Mouse (Mus musculus): Measurements from ENCODE around the gene Nav1. TPM values are rescaled to one million over a fixed set of nuclear protein-coding genes. Genes with fewer than 3 reads are reported as not detected.

The Nav1 gene
- polyA plus RNA-seq, 1 experiment from 2014 or later: 11.0 TPM

DNA sequence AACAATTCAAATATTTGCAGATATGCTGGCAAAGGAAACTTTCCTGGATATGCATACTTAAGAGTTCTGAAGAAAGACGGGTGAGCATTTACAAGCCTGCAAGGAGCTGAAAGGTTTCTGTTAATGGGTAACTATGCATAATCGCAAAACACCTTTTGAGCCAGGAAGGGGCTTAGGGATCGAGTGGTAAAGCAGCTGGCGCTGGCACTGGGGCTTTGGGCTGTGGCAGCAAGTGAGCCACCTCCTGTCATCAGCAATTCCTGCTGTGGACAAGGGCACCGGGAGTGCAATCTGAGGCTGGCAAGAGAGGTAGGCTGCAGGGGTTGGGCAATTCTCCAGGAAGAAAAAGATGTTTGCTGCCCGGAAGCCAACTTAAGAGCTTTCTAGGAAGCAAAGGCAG, 49.1 kb downstream of the Nav1 start:
- 47% methylated on average over 6 of the region's 6 CpGs for WGBS
- Histone ChIP-seq H3K27ac (no peak overlapping the region), H3K4me1 (peaks cover 32% of the 10 kb centered on the region), H3K4me3 (replicated peaks) (no peak overlapping the region), H3K27me3 (replicated peaks) (no peaks in the 10 kb centered on the region), H3K4me2 (peak overlapping the region; percentile 27; the same call in 1 of the 2 replicates), H3K9ac (no peak overlapping the region), H3K9me3 (no peaks in the 10 kb centered on the region), H3K36me3 (no peaks in the 10 kb centered on the region; the same call in 1 of the 2 replicates)
- ATAC-seq (ENCODE audit: insufficient read depth, low FRiP score, low read depth): no peak

GRCm38 (mm10) chr1:135555885-135556284, 51.2 kb downstream of the Nav1 start:
- H3K4me3 ChIP-seq (replicated peaks): no peak overlapping the region
- peaks cover 19% of the 10 kb centered on the region for H3K4me1 ChIP-seq
- H3K4me2 ChIP-seq: no peak overlapping the region
- no peak for ATAC-seq (ENCODE audit: insufficient read depth, low FRiP score, low read depth)
- H3K9me3 ChIP-seq: no peaks in the 10 kb centered on the region
- H3K9ac ChIP-seq: no peak overlapping the region
- no peak overlapping the region for H3K27ac ChIP-seq
- H3K36me3 ChIP-seq: no peaks in the 10 kb centered on the region
- H3K27me3 ChIP-seq (replicated peaks): no peaks in the 10 kb centered on the region
- 86% methylated on average over 8 of the region's 8 CpGs for WGBS

DNA sequence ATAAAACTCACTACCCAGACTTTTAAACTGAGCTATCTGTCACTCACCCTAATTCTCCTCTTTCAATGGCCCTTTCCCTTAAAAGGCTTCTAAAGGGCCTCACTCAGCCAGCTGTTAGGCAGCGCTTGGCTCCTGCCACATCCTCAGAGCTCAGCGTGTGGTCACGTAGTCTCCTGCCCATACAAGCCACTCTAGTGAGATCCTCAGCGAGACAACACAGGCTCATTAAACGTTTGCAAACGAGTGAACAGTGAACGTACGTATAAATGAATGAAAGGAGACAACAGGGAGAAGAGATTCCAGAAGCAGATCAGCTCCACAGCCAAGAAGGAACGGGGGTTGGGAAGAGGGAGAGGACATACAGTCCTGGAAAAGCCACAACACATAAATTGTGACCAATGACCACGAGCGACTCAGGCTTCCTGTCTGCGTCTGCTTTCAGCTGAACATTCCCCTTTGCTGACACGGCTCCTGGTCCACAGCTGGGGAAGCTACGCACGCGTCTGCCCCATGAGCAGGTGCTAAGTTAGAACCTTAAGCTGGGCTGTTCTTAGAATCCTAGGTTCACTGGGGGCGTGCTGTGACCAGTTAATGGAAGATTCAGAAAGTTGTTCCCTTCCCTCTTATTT, 52.3 kb downstream of the Nav1 start:
- no peaks in the 10 kb centered on the region for H3K9me3 ChIP-seq
- no peak overlapping the region for H3K9ac ChIP-seq
- peaks cover 16% of the 10 kb centered on the region for H3K4me1 ChIP-seq
- peak overlapping the region; percentile 27; the same call in 1 of the 2 replicates for H3K27ac ChIP-seq
- H3K27me3 ChIP-seq (replicated peaks): no peaks in the 10 kb centered on the region
- ATAC-seq (ENCODE audit: insufficient read depth, low FRiP score, low read depth): no peak
- no peaks in the 10 kb centered on the region for H3K36me3 ChIP-seq
- WGBS: 24% methylated on average over 17 of the region's 17 CpGs
- no peak overlapping the region for H3K4me3 ChIP-seq (replicated peaks)
- H3K4me2 ChIP-seq: no peak overlapping the region

DNA sequence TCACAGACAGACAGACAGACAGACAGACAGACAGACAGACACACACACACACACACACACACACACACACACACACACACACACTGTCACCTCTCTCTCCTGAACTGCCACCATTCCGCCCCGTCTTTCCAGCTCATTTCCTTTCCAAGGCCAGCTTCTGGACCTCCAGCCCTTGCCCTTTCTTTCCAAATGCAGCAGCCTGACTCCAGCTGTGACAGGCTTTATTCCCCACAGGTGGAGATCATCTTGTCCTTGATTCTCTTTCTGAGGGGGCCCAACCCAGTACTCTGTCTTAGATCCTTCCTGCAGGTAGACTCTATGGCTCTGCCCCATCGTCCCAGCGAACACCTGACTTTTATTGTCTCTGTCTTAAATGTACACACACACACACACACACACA, 53.5 kb downstream of the Nav1 start:
- Histone ChIP-seq H3K4me3 (replicated peaks) (no peak overlapping the region), H3K9ac (no peak overlapping the region), H3K4me1 (peaks cover 24% of the 10 kb centered on the region), H3K27me3 (replicated peaks) (no peaks in the 10 kb centered on the region), H3K9me3 (no peaks in the 10 kb centered on the region), H3K27ac (no peak overlapping the region), H3K36me3 (no peaks in the 10 kb centered on the region), H3K4me2 (no peak overlapping the region)
- ATAC-seq (ENCODE audit: insufficient read depth, low FRiP score, low read depth): no peak
- 66% methylated on average over 4 of the region's 4 CpGs for WGBS

DNA sequence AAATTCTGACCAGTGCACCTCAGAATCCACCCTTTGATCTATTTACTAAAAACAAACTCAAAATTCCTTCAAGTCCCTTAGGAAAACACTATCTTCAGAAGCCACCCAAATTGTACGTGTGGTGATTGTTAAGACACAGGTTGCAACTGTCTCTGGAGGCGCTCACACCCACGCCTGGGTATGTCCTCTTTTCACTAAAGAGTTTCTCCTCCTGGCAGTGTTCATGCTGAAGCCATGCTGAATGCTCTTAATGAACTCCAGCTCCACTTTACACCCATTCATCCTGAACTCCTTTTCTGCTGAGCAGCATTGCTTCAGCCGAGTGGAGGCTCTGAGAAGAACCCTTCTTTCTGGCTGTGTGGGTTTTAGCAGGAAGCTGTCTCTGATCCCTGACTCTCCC, 53.9 kb downstream of the Nav1 start:
- Histone ChIP-seq H3K9ac (no peak overlapping the region), H3K36me3 (no peaks in the 10 kb centered on the region), H3K27ac (no peak overlapping the region), H3K4me3 (replicated peaks) (no peak overlapping the region), H3K4me1 (peaks cover 28% of the 10 kb centered on the region), H3K27me3 (replicated peaks) (no peaks in the 10 kb centered on the region), H3K4me2 (no peak overlapping the region), H3K9me3 (no peaks in the 10 kb centered on the region)
- ATAC-seq (ENCODE audit: insufficient read depth, low FRiP score, low read depth): no peak
- WGBS: 65% methylated on average over 4 of the region's 4 CpGs

DNA sequence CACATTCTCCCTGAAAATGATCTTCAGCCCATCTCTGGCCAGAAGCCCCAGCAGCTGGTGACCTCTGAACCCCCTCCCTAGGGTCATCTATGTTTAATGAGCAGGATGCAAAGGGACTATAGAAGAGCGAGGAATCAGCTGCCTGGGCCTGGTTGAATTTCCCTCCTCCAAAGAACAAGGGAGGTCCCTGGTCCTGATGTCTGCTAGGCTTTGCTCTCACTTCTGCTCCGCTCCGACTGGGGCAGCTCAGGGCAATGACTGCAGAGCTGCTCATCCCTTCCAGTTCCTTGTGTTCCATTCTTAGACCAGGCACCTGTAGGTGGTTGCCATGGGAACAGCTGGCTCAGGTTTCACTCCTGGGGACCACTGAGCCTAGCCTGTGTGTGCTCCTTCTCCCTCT, 56.2 kb downstream of the Nav1 start:
- no peak overlapping the region for H3K27ac ChIP-seq
- peaks cover 27% of the 10 kb centered on the region for H3K4me1 ChIP-seq
- no peaks in the 10 kb centered on the region for H3K27me3 ChIP-seq (replicated peaks)
- no peak overlapping the region for H3K4me2 ChIP-seq
- 62% methylated on average over 3 of the region's 3 CpGs for WGBS
- no peaks in the 10 kb centered on the region for H3K9me3 ChIP-seq
- H3K36me3 ChIP-seq: no peaks in the 10 kb centered on the region
- H3K4me3 ChIP-seq (replicated peaks): no peak overlapping the region
- no peak overlapping the region for H3K9ac ChIP-seq
- no peak for ATAC-seq (ENCODE audit: insufficient read depth, low FRiP score, low read depth)

DNA sequence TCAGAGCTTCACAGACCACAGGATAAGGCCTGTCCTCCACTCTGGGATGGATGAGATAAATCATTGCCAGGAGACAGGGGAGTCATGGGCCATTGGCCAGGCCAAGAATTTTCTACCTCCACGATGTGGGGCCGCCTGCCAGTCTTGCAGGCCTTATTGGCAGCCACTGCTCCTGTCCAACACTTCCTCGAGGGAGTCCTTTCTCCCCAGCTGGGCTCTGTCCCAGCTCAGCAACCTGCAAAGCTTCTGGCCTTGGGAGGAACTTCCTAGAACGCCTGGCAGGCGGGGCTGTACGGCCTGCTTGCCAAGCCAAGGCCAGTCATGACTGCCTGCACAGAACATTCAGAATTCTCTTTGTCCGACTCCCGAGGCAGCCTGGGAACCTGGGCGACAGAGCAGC, 58.3 kb downstream of the Nav1 start:
- Histone ChIP-seq H3K27ac (peak overlapping the region; percentile 48; the same call in 1 of the 2 replicates), H3K4me1 (peaks cover 22% of the 10 kb centered on the region), H3K9ac (no peak overlapping the region), H3K36me3 (no peaks in the 10 kb centered on the region), H3K4me2 (no peak overlapping the region), H3K4me3 (replicated peaks) (no peak overlapping the region), H3K9me3 (no peaks in the 10 kb centered on the region), H3K27me3 (replicated peaks) (no peaks in the 10 kb centered on the region)
- 47% methylated on average over 9 of the region's 9 CpGs for WGBS
- ATAC-seq (ENCODE audit: insufficient read depth, low FRiP score, low read depth): no peak

GRCm38 (mm10) chr1:135546099-135546498, 61.0 kb downstream of the Nav1 start:
- no peak overlapping the region for H3K4me3 ChIP-seq (replicated peaks)
- no peaks in the 10 kb centered on the region for H3K9me3 ChIP-seq
- H3K4me1 ChIP-seq: peaks cover 25% of the 10 kb centered on the region
- H3K36me3 ChIP-seq: no peaks in the 10 kb centered on the region
- H3K4me2 ChIP-seq: no peak overlapping the region
- ATAC-seq (ENCODE audit: insufficient read depth, low FRiP score, low read depth): no peak
- no peak overlapping the region for H3K27ac ChIP-seq
- H3K27me3 ChIP-seq (replicated peaks): no peaks in the 10 kb centered on the region
- 51% methylated on average over 5 of the region's 5 CpGs for WGBS
- H3K9ac ChIP-seq: no peak overlapping the region

GRCm38 (mm10) chr1:135544504-135545146, 62.5 kb downstream of the Nav1 start:
- Histone ChIP-seq H3K36me3 (no peaks in the 10 kb centered on the region), H3K4me1 (peaks cover 32% of the 10 kb centered on the region), H3K4me2 (no peak overlapping the region), H3K9me3 (no peaks in the 10 kb centered on the region), H3K4me3 (replicated peaks) (no peak overlapping the region), H3K27ac (no peak overlapping the region), H3K27me3 (replicated peaks) (no peaks in the 10 kb centered on the region), H3K9ac (no peak overlapping the region)
- WGBS: 43% methylated on average over 16 of the region's 16 CpGs
- ATAC-seq (ENCODE audit: insufficient read depth, low FRiP score, low read depth): no peak

- Histone ChIP-seq H3K4me3 (replicated peaks) (no peak overlapping the region), H3K4me2 (no peak overlapping the region), H3K9ac (no peak overlapping the region), H3K27me3 (replicated peaks) (no peaks in the 10 kb centered on the region), H3K4me1 (peaks cover 26% of the 10 kb centered on the region), H3K36me3 (no peaks in the 10 kb centered on the region), H3K27ac (no peak overlapping the region), H3K9me3 (no peaks in the 10 kb centered on the region)
- 44% methylated on average over 12 of the region's 12 CpGs for WGBS
- no peak for ATAC-seq (ENCODE audit: insufficient read depth, low FRiP score, low read depth)
Observed at GRCm38 (mm10) chr1:135542841-135543810, 64.0 kb downstream of the Nav1 start.

DNA sequence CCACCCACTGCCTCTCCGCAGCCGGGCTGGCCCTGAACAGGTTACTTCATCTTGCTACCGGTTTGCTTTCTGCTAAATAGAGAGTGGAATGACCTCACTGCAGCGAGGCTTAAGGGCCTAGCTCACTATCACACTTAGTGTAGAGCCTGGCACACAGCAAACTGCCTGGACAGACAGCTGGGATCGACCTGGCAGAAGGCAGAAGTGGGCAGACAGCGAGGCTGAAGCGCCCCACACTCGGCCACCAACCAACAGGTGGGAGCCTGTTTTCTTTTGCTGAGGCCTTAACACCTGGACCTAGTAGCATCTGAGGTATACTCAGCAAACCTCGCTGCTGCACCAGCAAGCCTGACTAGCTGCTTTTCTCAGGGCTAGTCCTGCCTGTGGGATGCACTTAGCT, 65.0 kb downstream of the Nav1 start:
- Histone ChIP-seq H3K9ac (no peak overlapping the region), H3K4me2 (no peak overlapping the region), H3K9me3 (no peaks in the 10 kb centered on the region), H3K4me3 (replicated peaks) (no peak overlapping the region), H3K27me3 (replicated peaks) (no peaks in the 10 kb centered on the region), H3K4me1 (peaks cover 25% of the 10 kb centered on the region), H3K36me3 (no peaks in the 10 kb centered on the region), H3K27ac (no peak overlapping the region)
- ATAC-seq (ENCODE audit: insufficient read depth, low FRiP score, low read depth): no peak
- 85% methylated on average over 9 of the region's 9 CpGs for WGBS

GRCm38 (mm10) chr1:135540270-135540669, 66.8 kb downstream of the Nav1 start:
- no peak overlapping the region for H3K4me3 ChIP-seq (replicated peaks)
- ATAC-seq (ENCODE audit: insufficient read depth, low FRiP score, low read depth): peak; percentile 50; the same call in 1 of the 2 replicates

More at GRCm38 (mm10) chr1:135540270-135540669, 66.8 kb downstream of the Nav1 start:
- whole genome bisulfite sequencing: 24% methylated on average over 4 of the region's 4 CpGs
- Histone ChIP-seq H3K4me1 (peaks cover 38% of the 10 kb centered on the region), H3K9me3 (no peaks in the 10 kb centered on the region), H3K27ac (no peak overlapping the region), H3K4me2 (no peak overlapping the region), H3K9ac (no peak overlapping the region), H3K27me3 (replicated peaks) (no peaks in the 10 kb centered on the region), H3K36me3 (no peaks in the 10 kb centered on the region)
